Mouse (Mus musculus) G1E (cell line): ENCODE measurements at regions not wholly inside any gene's neighbourhood (a gene's known extent, or its start where the extent isn't known, plus 50 kb on each side); places are given as distances from the start of the nearest gene placed in this dataset.

Source experiments
- CTCF ChIP-seq: IDR thresholded peaks from 2 replicates; pipeline ENCODE4 v1.5.1; 2012; ENCODE audit warnings: low read depth, low read length, inconsistent platforms, mixed read lengths
- GATA2 ChIP-seq: IDR thresholded peaks from 2 replicates; pipeline ENCODE4 v1.6.1; 2012; ENCODE audit warnings: low read depth, low read length, inconsistent platforms, borderline replicate concordance

DNA sequence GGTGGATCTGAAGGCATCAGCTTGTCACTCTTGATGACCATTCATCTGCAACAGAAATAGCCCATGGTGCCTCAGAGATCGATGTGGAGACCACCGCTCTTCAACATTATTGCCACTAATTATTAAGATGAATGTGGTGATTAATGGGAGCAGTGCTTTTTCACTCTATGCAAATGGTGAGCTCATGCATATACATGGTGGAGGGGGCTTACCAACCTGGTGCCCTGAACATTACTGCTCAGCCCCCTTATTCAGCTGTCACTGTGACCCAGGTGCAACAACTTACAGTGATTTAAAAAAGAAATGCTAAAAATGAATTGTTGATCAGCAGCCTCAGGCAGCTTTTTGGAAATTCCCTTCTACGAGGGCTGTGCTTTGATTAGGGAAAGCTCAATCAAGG, 334.9 kb upstream of the Meis1 start:
- no peak for TF ChIP-seq CTCF
- TF ChIP-seq GATA2, result no peak
